ENCODE assay signal across 9 mouse cellular contexts in genomic region chr8:104434826-104435354, GRCm38 (mm10). TPM values are rescaled to one million over a fixed set of nuclear protein-coding genes. Genes with fewer than 3 reads are reported as not detected.
DNase-seq lines count a peak whose midpoint lies in the region; ATAC-seq and TF ChIP-seq lines count a peak whose summit lies in the region.
"Had no signal": no experiment of that assay in that cellular context is flagged by ENCODE, and none has a peak within 500 bp of the region (broad histone marks: within the 10 kb centered on the region; RNA-seq: fewer than 3 reads in every experiment).

No protein-coding gene starts in this region.

- WGBS in intestine, embryonic 14.5 days = 90% methylated on average over 18 of the region's 18 CpGs
- WGBS in intestine, embryonic 15.5 days = 88% methylated on average over 18 of the region's 18 CpGs

- TF ChIP-seq CTCF in ES-Bruce4 (IDR thresholded peaks at IDR 0.05; ENCODE audit: low read depth, low read length) = peak; percentile 51
- TF ChIP-seq CTCF in MEL (IDR thresholded peaks at IDR 0.05 in 2 of 3, conservative IDR thresholded peaks at IDR 0.05 in 1 of 3; ENCODE audit: control insufficient read depth in 1 of 3, insufficient read depth in 1 of 3, low read depth in 2 of 3, low read length in 3 of 3, poor library complexity in 1 of 3, severe bottlenecking in 1 of 3) = no peak; a peak in 1 of 6 replicates

- H3K79me2 ChIP-seq in MEL (ENCODE audit: control insufficient read depth, insufficient read depth, low read length, poor library complexity) = peaks cover 6% of the 10 kb centered on the region

- no peak overlapping the region for H3K4me2 ChIP-seq in intestine, embryonic 14.5 days (ENCODE audit: low read length)
- no peak overlapping the region for H3K4me2 ChIP-seq in intestine, embryonic 15.5 days (replicated peaks)

- TF ChIP-seq POLR2A in ES-Bruce4 (IDR thresholded peaks at IDR 0.05; ENCODE audit: insufficient read depth, low read length) (no peak), MEL (IDR thresholded peaks at IDR 0.05; ENCODE audit: control insufficient read depth in 1 of 2, insufficient read depth in 1 of 2, low read depth in 1 of 2, low read length in 2 of 2, poor library complexity in 1 of 2) (no peak)

- intact Hi-C loops in gastrocnemius, postnatal 14 days (cut with DNase I; ENCODE audit: low total_unique reads) = no loop called here

- no peak overlapping the region for H3K9ac ChIP-seq in intestine, embryonic 14.5 days (ENCODE audit: low read length)
- H3K9ac ChIP-seq in intestine, embryonic 15.5 days = no peak overlapping the region
- H3K9ac ChIP-seq in ES-Bruce4 (ENCODE audit: low read depth, poor library complexity, severe bottlenecking) = no peak overlapping the region
- H3K9ac ChIP-seq in MEL (ENCODE audit: control insufficient read depth, low read depth, low read length, poor library complexity, severe bottlenecking) = peak overlapping the region; percentile 2; the same call in 1 of the 2 replicates

- H3K4me1 ChIP-seq in intestine, embryonic 14.5 days (replicated peaks; ENCODE audit: control insufficient read depth, insufficient read depth, low read length) = peaks cover 6% of the 10 kb centered on the region
- 0 out of 2 replicates have a peak, but pooled peaks cover 4% of the 10 kb centered on the region for H3K4me1 ChIP-seq in intestine, embryonic 15.5 days (replicated peaks)
- H3K4me1 ChIP-seq in ES-Bruce4 (ENCODE audit: control insufficient read depth, insufficient read depth, low read length) = peaks cover 8% of the 10 kb centered on the region
- peaks cover 6 to 25% of the 10 kb centered on the region in 2 experiments for H3K4me1 ChIP-seq in MEL (ENCODE audit: control insufficient read depth in 1 of 2, insufficient read depth in 2 of 2, low read length in 2 of 2)

- H3K36me3 ChIP-seq in intestine, embryonic 14.5 days (ENCODE audit: control insufficient read depth, insufficient read depth, low read length) = peaks cover 95% of the 10 kb centered on the region
- H3K36me3 ChIP-seq in intestine, embryonic 15.5 days = peaks cover 50% of the 10 kb centered on the region
- H3K36me3 ChIP-seq in ES-Bruce4 (ENCODE audit: control insufficient read depth, insufficient read depth, low read length, poor library complexity, severe bottlenecking) (peaks cover 57% of the 10 kb centered on the region), MEL (ENCODE audit: control insufficient read depth in 1 of 2, insufficient read depth in 2 of 2, low read length in 2 of 2) (peaks cover 27 to 33% of the 10 kb centered on the region in 2 experiments)

- no peak overlapping the region for H3K4me3 ChIP-seq in intestine, embryonic 14.5 days (ENCODE audit: low read depth, low read length)
- H3K4me3 ChIP-seq in intestine, embryonic 15.5 days (replicated peaks) = no peak overlapping the region
- H3K4me3 ChIP-seq in ES-Bruce4 (ENCODE audit: low read depth, low read length) = no peak overlapping the region
- no peak overlapping the region for H3K4me3 ChIP-seq in MEL (ENCODE audit: control insufficient read depth in 1 of 2, insufficient read depth in 1 of 2, low read depth in 2 of 2, low read length in 2 of 2)
- H3K4me3 ChIP-seq: heart, adult 2 months had no signal

- TF ChIP-seq RAD21 in MEL (IDR thresholded peaks at IDR 0.05; ENCODE audit: low read depth, low read length) = no peak

- peak; percentile 49 for DNase-seq in intestine, embryonic 14.5 days (ENCODE audit: low spot score)
- DNase-seq in MEL (ENCODE audit: low read depth, low spot score) = no peak
- DNase-seq in cerebellum, postnatal 14 days = peak; percentile 46 to 50
- DNase-seq in kidney, postnatal 36 days = no peak
- no peak for DNase-seq in gastrocnemius, postnatal 14 days

- no peak for TF ChIP-seq EP300 in ES-Bruce4 (IDR thresholded peaks at IDR 0.05; ENCODE audit: insufficient read depth, low read depth, low read length)
- TF ChIP-seq EP300 in MEL (IDR thresholded peaks at IDR 0.05; ENCODE audit: low read depth in 1 of 2, low read length in 2 of 2) = no peak

- H3K27ac ChIP-seq in intestine, embryonic 14.5 days (ENCODE audit: low read depth) = no peak overlapping the region
- H3K27ac ChIP-seq in intestine, embryonic 15.5 days = no peak overlapping the region
- peak overlapping the region; percentile 83; the same call in 1 of the 2 replicates for H3K27ac ChIP-seq in ES-Bruce4 (ENCODE audit: insufficient read depth, low read length)
- peak overlapping the region; percentile 62 for H3K27ac ChIP-seq in MEL (ENCODE audit: control insufficient read depth, low read depth, low read length)

- no peak for ATAC-seq in intestine, embryonic 14.5 days (replicated peaks; ENCODE audit: low FRiP score, low TSS enrichment, low read depth)
- no peak for ATAC-seq in intestine, embryonic 15.5 days
- no peak for ATAC-seq in erythroid progenitor cell, adult 5-6 weeks (replicated peaks; ENCODE audit: low FRiP score, poor library complexity, severe bottlenecking)

- no peaks in the 10 kb centered on the region for H3K9me3 ChIP-seq in intestine, embryonic 14.5 days (ENCODE audit: control insufficient read depth, low read length)
- H3K9me3 ChIP-seq in intestine, embryonic 15.5 days = no peaks in the 10 kb centered on the region
- peaks cover 6% of the 10 kb centered on the region; the same call in 1 of the 2 replicates for H3K9me3 ChIP-seq in ES-Bruce4 (replicated peaks; ENCODE audit: control insufficient read depth, insufficient read depth, low read length, poor library complexity, severe bottlenecking)
- H3K9me3 ChIP-seq in MEL (replicated peaks; ENCODE audit: insufficient read depth, low read length) = no peaks in the 10 kb centered on the region

- no peaks in the 10 kb centered on the region for H3K27me3 ChIP-seq in intestine, embryonic 14.5 days (replicated peaks; ENCODE audit: control insufficient read depth, insufficient read depth, low read length)
- H3K27me3 ChIP-seq in intestine, embryonic 15.5 days (replicated peaks) = no peaks in the 10 kb centered on the region
- no peaks in the 10 kb centered on the region for H3K27me3 ChIP-seq in ES-Bruce4 (ENCODE audit: control insufficient read depth, insufficient read depth, low read length, poor library complexity, severe bottlenecking)
- H3K27me3 ChIP-seq in MEL (ENCODE audit: control insufficient read depth in 1 of 2, insufficient read depth in 2 of 2, low read length in 2 of 2) = no peaks in the 10 kb centered on the region

TF ChIP-seq in MEL, 35 proteins besides CTCF, POLR2A, EP300 and RAD21:
- TF ChIP-seq ZNF384 (IDR thresholded peaks at IDR 0.05; ENCODE audit: low read depth, low read length) (no peak), JUND (IDR thresholded peaks at IDR 0.05; ENCODE audit: low read depth, low read length) (no peak), MYC (IDR thresholded peaks at IDR 0.05; ENCODE audit: low read depth, low read length) (no peak), CHD1 (IDR thresholded peaks at IDR 0.05; ENCODE audit: low read depth, low read length) (no peak), MXI1 (IDR thresholded peaks at IDR 0.05; ENCODE audit: low read depth, low read length) (no peak), USF1 (IDR thresholded peaks at IDR 0.05; ENCODE audit: low read depth, low read length) (no peak), ZKSCAN1 (IDR thresholded peaks at IDR 0.05; ENCODE audit: low read depth, low read length) (no peak), MAFK (IDR thresholded peaks at IDR 0.05; ENCODE audit: borderline replicate concordance, low read depth, low read length) (no peak), RCOR1 (IDR thresholded peaks at IDR 0.05; ENCODE audit: low read depth, low read length) (no peak), MAX (IDR thresholded peaks at IDR 0.05; ENCODE audit: low read length) (no peak), SIN3A (IDR thresholded peaks at IDR 0.05; ENCODE audit: low read length) (no peak), NELFE (IDR thresholded peaks at IDR 0.05; ENCODE audit: low read depth, low read length) (no peak), UBTF (IDR thresholded peaks at IDR 0.05; ENCODE audit: borderline replicate concordance, insufficient read depth, low read depth, low read length) (no peak), TBP (IDR thresholded peaks at IDR 0.05; ENCODE audit: low read depth, low read length) (no peak), MAZ (IDR thresholded peaks at IDR 0.05; ENCODE audit: low read depth, low read length) (no peak)

RNA-seq across cellular contexts. Expression of gene Dync1li2, which starts 8.0 kb away (rescaled TPM):
- 46.1 and 55.3 TPM in 2 replicates for polyA plus RNA-seq in intestine, embryonic 14.5 days (2014; fragmentation: Nextera tagmentation; extraction: Ambion mirVana)
- 46.0 and 46.1 TPM in 2 replicates for polyA plus RNA-seq in intestine, embryonic 15.5 days (2015; fragmentation: Nextera tagmentation; extraction: Ambion mirVana)
- polyA plus RNA-seq in ES-Bruce4 (2011; ENCODE audit: insufficient read depth, insufficient read length, low read depth, missing spikeins) (43.2 and 54.9 TPM in 2 replicates), MEL (2012; ENCODE audit: insufficient read depth in 1 of 2, insufficient read length in 2 of 2, low read depth in 1 of 2, low replicate concordance in 2 of 2, missing spikeins in 1 of 2) (10 to 100 TPM in 1 of 2 experiments, not detected in 1; 23.8 TPM)
- 19.3 and 22.4 TPM in 2 replicates for total RNA-seq in MEL (2012; rRNA removed)
- total RNA-seq in erythroid progenitor cell, adult 5-6 weeks (2015; ENCODE audit: low replicate concordance) = 24.1 and 34.4 TPM in 2 replicates
- total RNA-seq in erythroid progenitor cell, adult 5-6 weeks (2017; ENCODE audit: low replicate concordance) = 62.9 and 69.6 TPM in 2 replicates
- total RNA-seq in gastrocnemius, postnatal 14 days (2021) = 100 to 1,000 TPM in 1 of 2 experiments, 10 to 100 TPM in 1; 99.3 to 104 TPM

RNA-seq across cellular contexts. Expression of gene Cmtm4, which starts 39.3 kb away (rescaled TPM):
- 7.0 and 7.5 TPM in 2 replicates for polyA plus RNA-seq in intestine, embryonic 14.5 days (2014; fragmentation: Nextera tagmentation; extraction: Ambion mirVana)
- polyA plus RNA-seq in intestine, embryonic 15.5 days (2015; fragmentation: Nextera tagmentation; extraction: Ambion mirVana) = 6.3 and 6.9 TPM in 2 replicates
- polyA plus RNA-seq in ES-Bruce4 (2011; ENCODE audit: insufficient read depth, insufficient read length, low read depth, missing spikeins) (53.7 and 58.1 TPM in 2 replicates), MEL (2012; ENCODE audit: insufficient read depth in 1 of 2, insufficient read length in 2 of 2, low read depth in 1 of 2, low replicate concordance in 2 of 2, missing spikeins in 1 of 2) (10 to 100 TPM; 12.0 to 31.1 TPM)
- 6.4 and 6.5 TPM in 2 replicates for total RNA-seq in MEL (2012; rRNA removed)
- 0.36 TPM in 1 of 2 replicates, not detected in the other for total RNA-seq in erythroid progenitor cell, adult 5-6 weeks (2015; ENCODE audit: low replicate concordance)
- total RNA-seq in erythroid progenitor cell, adult 5-6 weeks (2017; ENCODE audit: low replicate concordance) = under 0.01 and 1.0 TPM in 2 replicates
- 1 to 10 TPM; 4.7 to 4.8 TPM for total RNA-seq in gastrocnemius, postnatal 14 days (2021)

Comparison
In these comparisons a context has a peak if more than half of its experiments do, and no peak if none do; other contexts are left out.
1. DNase-seq: peak in intestine, embryonic 14.5 days (single experiment) and cerebellum, postnatal 14 days (2 of 2); none in MEL (single experiment), kidney, postnatal 36 days (0 of 2) and gastrocnemius, postnatal 14 days (single experiment).
2. H3K27ac ChIP-seq: peak in ES-Bruce4 (single experiment) and MEL (single experiment); none in intestine, embryonic 14.5 days (single experiment) and intestine, embryonic 15.5 days (single experiment).